Mouse (Mus musculus) cortical plate, adult 2 months (tissue): ENCODE measurements around the gene Satb1. TPM values are rescaled to one million over a fixed set of nuclear protein-coding genes. Genes with fewer than 3 reads are reported as not detected.

Source experiments
- H3K27ac ChIP-seq: fragments of 200-500 bp; 2 replicates; pipeline ENCODE4 v1.5.1; 2012; ENCODE audit warnings: low read length, control low read depth, inconsistent platforms; ENCODE audit not compliant: insufficient read depth
- H3K4me1 ChIP-seq: fragments of 200-500 bp; 2 replicates; pipeline ENCODE4 v1.6.1; 2011; ENCODE audit warnings: low read length; ENCODE audit not compliant: control insufficient read depth, insufficient read depth
- H3K4me3 ChIP-seq: fragments of 200-500 bp; 2 replicates; pipeline ENCODE4 v1.5.1; 2011; ENCODE audit warnings: mild to moderate bottlenecking, low read length, control low read depth; ENCODE audit not compliant: insufficient read depth
- CTCF ChIP-seq: fragments of 200-500 bp; IDR thresholded peaks from 2 replicates; pipeline ENCODE4 v1.5.1; 2011; ENCODE audit warnings: mild to moderate bottlenecking, control low read depth, low read length; ENCODE audit not compliant: insufficient read depth; ENCODE audit errors: extremely low read depth
- POLR2A ChIP-seq: fragments of 200-500 bp; IDR thresholded peaks from 2 replicates; pipeline ENCODE4 v1.6.1; 2011; ENCODE audit warnings: mild to moderate bottlenecking, low read length, control low read depth; ENCODE audit not compliant: insufficient read depth; ENCODE audit errors: extremely low read depth
- polyA plus RNA-seq: library from polyadenylated mRNA; depleted of rRNA; stranded (reverse); fragments of >200 nt; gene quantifications from 2 replicates; pipeline ENCODE4 v1.2.3, GENCODE M21; 2012; rRNA removed

Satb1 gene
- 86.8 and 93.1 TPM in 2 replicates for polyA plus RNA-seq

- TF ChIP-seq CTCF: no peak
- TF ChIP-seq POLR2A: no peak
- Histone ChIP-seq H3K4me1 (no peaks in the 10 kb centered on the region), H3K27ac (0 out of 2 replicates have a peak within 1 kb of the TSS, but pooled peaks have one; percentile 4), H3K4me3 (peak within 1 kb of the TSS; percentile 56)
Measured at GRCm38 (mm10) chr17:51832900-51833577, at the start of gene Satb1. Satb1 (minus strand) TSS chr17:51833290.

GRCm38 (mm10) chr17:51882566-51882965 lies 49.5 kb upstream of the Satb1 start:
- Histone ChIP-seq H3K4me3 (no peak overlapping the region), H3K4me1 (no peaks in the 10 kb centered on the region), H3K27ac (no peak overlapping the region)
- TF ChIP-seq CTCF (no peak), POLR2A (no peak)

GRCm38 (mm10) chr17:51880895-51881622 lies 48.0 kb upstream of the Satb1 start:
- H3K4me1 ChIP-seq: no peaks in the 10 kb centered on the region
- no peak overlapping the region for H3K27ac ChIP-seq
- H3K4me3 ChIP-seq: no peak overlapping the region
- TF ChIP-seq CTCF (no peak), POLR2A (no peak)

DNA sequence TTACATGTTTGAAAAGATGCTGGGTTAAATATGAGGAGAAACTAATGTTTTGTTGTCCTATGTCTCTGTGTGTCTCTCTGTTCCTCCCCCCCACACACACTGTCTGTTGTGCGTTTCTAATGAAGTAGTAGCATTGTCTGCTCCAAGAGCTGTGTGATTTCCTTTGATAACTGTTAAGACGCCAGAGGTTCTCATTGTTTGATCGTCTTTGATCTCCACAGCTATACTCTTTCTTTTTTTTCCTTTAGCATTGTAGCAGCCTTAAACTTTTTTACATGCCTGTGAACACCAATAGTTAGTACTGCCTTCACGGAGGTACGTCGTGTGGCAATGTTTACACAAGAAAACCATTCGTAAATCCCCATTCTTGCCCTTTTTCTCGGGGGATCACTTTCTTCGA lies 47.1 kb upstream of the Satb1 start:
- TF ChIP-seq CTCF: no peak
- no peak for TF ChIP-seq POLR2A
- Histone ChIP-seq H3K27ac (no peak overlapping the region), H3K4me3 (no peak overlapping the region), H3K4me1 (no peaks in the 10 kb centered on the region)

- no peak for TF ChIP-seq POLR2A
- no peak for TF ChIP-seq CTCF
- H3K4me1 ChIP-seq: no peaks in the 10 kb centered on the region
- no peak overlapping the region for H3K27ac ChIP-seq
- H3K4me3 ChIP-seq: no peak overlapping the region
Measured at GRCm38 (mm10) chr17:51879736-51880135, 46.6 kb upstream of the Satb1 start.

- H3K4me3 ChIP-seq: no peak overlapping the region
- TF ChIP-seq CTCF (no peak), POLR2A (no peak)
- no peaks in the 10 kb centered on the region for H3K4me1 ChIP-seq
- H3K27ac ChIP-seq: no peak overlapping the region
Measured at GRCm38 (mm10) chr17:51879171-51879570, 46.1 kb upstream of the Satb1 start.

GRCm38 (mm10) chr17:51876471-51876870 lies 43.4 kb upstream of the Satb1 start:
- H3K4me1 ChIP-seq: no peaks in the 10 kb centered on the region
- H3K27ac ChIP-seq: no peak overlapping the region
- no peak overlapping the region for H3K4me3 ChIP-seq
- TF ChIP-seq CTCF (no peak), POLR2A (no peak)

DNA sequence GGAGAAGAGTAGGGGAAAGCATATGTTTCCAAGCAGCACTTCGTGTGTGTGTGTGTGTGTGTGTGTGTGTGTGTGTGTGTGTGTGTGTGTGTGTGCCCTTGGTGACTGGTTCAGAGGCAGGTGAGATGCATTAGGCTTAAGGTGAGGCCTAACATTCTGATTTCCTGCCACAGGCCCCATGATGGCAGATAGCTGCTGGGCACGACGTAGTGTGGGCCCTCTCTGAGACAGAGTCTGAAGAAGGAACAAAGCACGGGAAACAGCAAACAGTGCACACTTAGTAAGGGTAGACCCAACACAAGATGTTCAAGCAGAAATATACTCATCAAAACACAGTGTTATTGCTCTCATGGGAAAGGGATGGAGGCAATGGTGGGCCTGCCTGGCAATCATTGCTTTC lies 24.5 kb upstream of the Satb1 start:
- H3K27ac ChIP-seq: no peak overlapping the region
- TF ChIP-seq CTCF: no peak
- TF ChIP-seq POLR2A: no peak
- H3K4me3 ChIP-seq: no peak overlapping the region
- H3K4me1 ChIP-seq: no peaks in the 10 kb centered on the region

GRCm38 (mm10) chr17:51856332-51856731 lies 23.2 kb upstream of the Satb1 start:
- TF ChIP-seq POLR2A (no peak), CTCF (no peak)
- no peak overlapping the region for H3K27ac ChIP-seq

GRCm38 (mm10) chr17:51855261-51855660 lies 22.2 kb upstream of the Satb1 start:
- Histone ChIP-seq H3K4me3 (no peak overlapping the region), H3K4me1 (no peaks in the 10 kb centered on the region), H3K27ac (no peak overlapping the region)
- TF ChIP-seq CTCF (no peak), POLR2A (no peak)

More at GRCm38 (mm10) chr17:51856332-51856731, 23.2 kb upstream of the Satb1 start:
- H3K4me1 ChIP-seq: no peaks in the 10 kb centered on the region
- no peak overlapping the region for H3K4me3 ChIP-seq
